Mouse (Mus musculus) heart, embryonic 13.5 days (tissue): ENCODE data around the gene D10Wsu102e. TPM values are rescaled to one million over a fixed set of nuclear protein-coding genes. Genes with fewer than 3 reads are reported as not detected.
"Not testable (repeated sequence)": the region's sequence is repeated elsewhere in the genome, so short reads cannot be mapped to it uniquely, and the experiment has no call there.

Experiments
- ATAC-seq: fragments of 200-750 bp; cut with Nextera tagmentation; 2 replicates; pipeline ENCODE4 v1.8.0; 2017; ENCODE audit warnings: moderate TSS enrichment; ENCODE audit not compliant: insufficient number of reproducible peaks, low FRiP score, low TSS enrichment; ENCODE audit errors: extremely low read depth
- H3K27ac ChIP-seq: fragments of 300-500 bp; sonication (generic); replicated peaks from 2 replicates; pipeline ENCODE4 v1.5.1; 2015; ENCODE audit warnings: moderate library complexity, mild to moderate bottlenecking, inconsistent platforms
- H3K27me3 ChIP-seq: fragments of 300-500 bp; sonication (generic); replicated peaks from 2 replicates; pipeline ENCODE4 v1.6.1; 2015; ENCODE audit warnings: mild to moderate bottlenecking, inconsistent platforms
- H3K36me3 ChIP-seq: fragments of 300-500 bp; sonication (generic); 2 replicates; pipeline ENCODE4 v1.6.1; 2015; ENCODE audit warnings: mild to moderate bottlenecking, inconsistent platforms
- H3K4me1 ChIP-seq: fragments of 300-500 bp; sonication (generic); 2 replicates; pipeline ENCODE4 v1.6.1; 2015; ENCODE audit warnings: inconsistent platforms
- H3K4me2 ChIP-seq: fragments of 300-500 bp; sonication (generic); 2 replicates; pipeline ENCODE4 v1.6.1; 2015; ENCODE audit warnings: inconsistent platforms, mild to moderate bottlenecking, moderate library complexity
- H3K4me3 ChIP-seq: fragments of 300-500 bp; sonication (generic); 2 replicates; pipeline ENCODE4 v1.5.1; 2015; ENCODE audit warnings: moderate library complexity, mild to moderate bottlenecking, inconsistent platforms
- H3K9ac ChIP-seq: fragments of 300-500 bp; sonication (generic); 2 replicates; pipeline ENCODE4 v1.6.1; 2015; ENCODE audit warnings: inconsistent platforms, mild to moderate bottlenecking, moderate library complexity
- H3K9me3 ChIP-seq: fragments of 300-500 bp; sonication (generic); 2 replicates; pipeline ENCODE4 v1.6.1; 2016; ENCODE audit warnings: inconsistent platforms
- WGBS: fragments of 180-500 bp; shearing (Covaris S2); methylation state at CpG from one replicate; pipeline ENCODE4 v1.1.7; 2015; ENCODE audit warnings: mixed read lengths; 5-methylcytosine and 5-hydroxymethylcytosine counted together
- polyA plus RNA-seq: library from polyadenylated mRNA; unstranded; fragments of >200 nt; fragmentation: Nextera tagmentation; extraction: Ambion mirVana; gene quantifications from 2 replicates; pipeline ENCODE4 v1.2.1, GENCODE M21; 2015

The D10Wsu102e gene
- polyA plus RNA-seq, 1 experiment from 2014 or later: 0.40 TPM

GRCm38 (mm10) chr10:83374045-83374656 is 14.1 kb downstream of the D10Wsu102e start:
- Histone ChIP-seq H3K4me1 (peaks cover 22% of the 10 kb centered on the region), H3K36me3 (peaks cover 54% of the 10 kb centered on the region), H3K9me3 (no peaks in the 10 kb centered on the region), H3K4me3 (no peak overlapping the region), H3K9ac (no peak overlapping the region), H3K27ac (no peak overlapping the region), H3K4me2 (no peak overlapping the region), H3K27me3 (no peaks in the 10 kb centered on the region)
- no peak for ATAC-seq
- 89% methylated on average over 3 of the region's 3 CpGs for WGBS

- not testable (repeated sequence) for H3K9ac ChIP-seq, ATAC-seq, H3K9me3 ChIP-seq, H3K4me2 ChIP-seq, H3K27ac ChIP-seq, H3K4me3 ChIP-seq, H3K27me3 ChIP-seq
- WGBS: 75% methylated on average over 5 of the region's 5 CpGs
- Histone ChIP-seq H3K4me1 (peaks cover 22% of the 10 kb centered on the region), H3K36me3 (peaks cover 45% of the 10 kb centered on the region)
These were observed 15.4 kb downstream of the D10Wsu102e start for GRCm38 (mm10) chr10:83375458-83375857.

GRCm38 (mm10) chr10:83376911-83377682 is 17.1 kb downstream of the D10Wsu102e start:
- no peak overlapping the region for H3K9ac ChIP-seq
- H3K9me3 ChIP-seq: no peaks in the 10 kb centered on the region
- no peaks in the 10 kb centered on the region for H3K27me3 ChIP-seq
- peaks cover 22% of the 10 kb centered on the region for H3K4me1 ChIP-seq
- H3K36me3 ChIP-seq: peaks cover 35% of the 10 kb centered on the region
- no peak overlapping the region for H3K4me3 ChIP-seq
- no peak overlapping the region for H3K4me2 ChIP-seq
- 0 out of 2 replicates have a peak overlapping the region, but pooled peaks have one; percentile 59 for H3K27ac ChIP-seq
- WGBS: 65% methylated on average over 8 of the region's 8 CpGs
- ATAC-seq: no peak

GRCm38 (mm10) chr10:83378083-83378833 is 18.2 kb downstream of the D10Wsu102e start:
- 48% methylated on average over 9 of the region's 9 CpGs for WGBS
- peaks cover 29% of the 10 kb centered on the region for H3K36me3 ChIP-seq
- ATAC-seq: peak; percentile 71; the same call in 1 of the 2 replicates
- H3K4me2 ChIP-seq: no peak overlapping the region
- H3K4me3 ChIP-seq: no peak overlapping the region
- peak overlapping the region; percentile 59 for H3K27ac ChIP-seq
- no peaks in the 10 kb centered on the region for H3K27me3 ChIP-seq
- no peaks in the 10 kb centered on the region for H3K9me3 ChIP-seq
- H3K4me1 ChIP-seq: peaks cover 25% of the 10 kb centered on the region
- H3K9ac ChIP-seq: no peak overlapping the region

- no peak overlapping the region for H3K9ac ChIP-seq
- no peak overlapping the region for H3K4me2 ChIP-seq
- H3K27ac ChIP-seq: no peak overlapping the region
- H3K4me3 ChIP-seq: no peak overlapping the region
- H3K4me1 ChIP-seq: peaks cover 25% of the 10 kb centered on the region
- WGBS: 75% methylated on average over 2 of the region's 2 CpGs
- H3K9me3 ChIP-seq: no peaks in the 10 kb centered on the region
- H3K27me3 ChIP-seq: no peaks in the 10 kb centered on the region
- H3K36me3 ChIP-seq: peaks cover 16% of the 10 kb centered on the region; the same call in 1 of the 2 replicates
- ATAC-seq: no peak
These were observed 20.5 kb downstream of the D10Wsu102e start for GRCm38 (mm10) chr10:83380501-83380900.

- ATAC-seq: no peak
- Histone ChIP-seq H3K9me3 (no peaks in the 10 kb centered on the region), H3K4me2 (no peak overlapping the region), H3K4me3 (no peak overlapping the region), H3K27me3 (no peaks in the 10 kb centered on the region), H3K9ac (no peak overlapping the region), H3K4me1 (peaks cover 18% of the 10 kb centered on the region), H3K27ac (no peak overlapping the region), H3K36me3 (peaks cover 16% of the 10 kb centered on the region; the same call in 1 of the 2 replicates)
- 83% methylated on average over 4 of the region's 4 CpGs for WGBS
These were observed 22.5 kb downstream of the D10Wsu102e start for GRCm38 (mm10) chr10:83382528-83382927.

- H3K4me3 ChIP-seq: no peak overlapping the region
- H3K27me3 ChIP-seq: no peaks in the 10 kb centered on the region
- H3K4me1 ChIP-seq: peaks cover 13% of the 10 kb centered on the region
- peaks cover 16% of the 10 kb centered on the region; the same call in 1 of the 2 replicates for H3K36me3 ChIP-seq
- H3K9ac ChIP-seq: no peak overlapping the region
- WGBS: 39% methylated on average over 2 of the region's 2 CpGs
- H3K27ac ChIP-seq: no peak overlapping the region
- H3K9me3 ChIP-seq: no peaks in the 10 kb centered on the region
- ATAC-seq: no peak
- no peak overlapping the region for H3K4me2 ChIP-seq
These were observed 23.0 kb downstream of the D10Wsu102e start for GRCm38 (mm10) chr10:83382988-83383387.

GRCm38 (mm10) chr10:83383863-83384262 is 23.8 kb downstream of the D10Wsu102e start:
- H3K27me3 ChIP-seq: no peaks in the 10 kb centered on the region
- WGBS: 89% methylated on average over 13 of the region's 13 CpGs
- peaks cover 4% of the 10 kb centered on the region for H3K4me1 ChIP-seq
- no peaks in the 10 kb centered on the region for H3K9me3 ChIP-seq
- peaks cover 16% of the 10 kb centered on the region; the same call in 1 of the 2 replicates for H3K36me3 ChIP-seq
- ATAC-seq: no peak
- H3K4me2 ChIP-seq: no peak overlapping the region
- H3K27ac ChIP-seq: no peak overlapping the region
- H3K9ac ChIP-seq: no peak overlapping the region
- no peak overlapping the region for H3K4me3 ChIP-seq

GRCm38 (mm10) chr10:83384456-83385215 is 24.6 kb downstream of the D10Wsu102e start:
- Histone ChIP-seq H3K9ac (no peak overlapping the region), H3K36me3 (peaks cover 16% of the 10 kb centered on the region; the same call in 1 of the 2 replicates), H3K4me1 (0 out of 2 replicates have a peak, but pooled peaks cover 3% of the 10 kb centered on the region), H3K27me3 (no peaks in the 10 kb centered on the region), H3K27ac (no peak overlapping the region), H3K4me3 (no peak overlapping the region), H3K4me2 (no peak overlapping the region), H3K9me3 (no peaks in the 10 kb centered on the region)
- WGBS: 81% methylated on average over 8 of the region's 8 CpGs
- no peak for ATAC-seq

- Histone ChIP-seq H3K36me3 (peaks cover 16% of the 10 kb centered on the region; the same call in 1 of the 2 replicates), H3K4me2 (no peak overlapping the region), H3K27me3 (no peaks in the 10 kb centered on the region), H3K4me1 (0 out of 2 replicates have a peak, but pooled peaks cover 3% of the 10 kb centered on the region), H3K4me3 (no peak overlapping the region), H3K9me3 (no peaks in the 10 kb centered on the region), H3K9ac (no peak overlapping the region), H3K27ac (no peak overlapping the region)
- 90% methylated on average over 7 of the region's 7 CpGs for WGBS
- ATAC-seq: no peak
These were observed 25.4 kb downstream of the D10Wsu102e start for GRCm38 (mm10) chr10:83385330-83385910.
